Mouse (Mus musculus): Measurements from ENCODE around the gene Btbd9.

Btbd9 gene

GRCm38 (mm10) chr17:30556512-30556911, 19.8 kb downstream of the Btbd9 start:
- DNase-seq (ENCODE audit: low read depth): no peak

DNA sequence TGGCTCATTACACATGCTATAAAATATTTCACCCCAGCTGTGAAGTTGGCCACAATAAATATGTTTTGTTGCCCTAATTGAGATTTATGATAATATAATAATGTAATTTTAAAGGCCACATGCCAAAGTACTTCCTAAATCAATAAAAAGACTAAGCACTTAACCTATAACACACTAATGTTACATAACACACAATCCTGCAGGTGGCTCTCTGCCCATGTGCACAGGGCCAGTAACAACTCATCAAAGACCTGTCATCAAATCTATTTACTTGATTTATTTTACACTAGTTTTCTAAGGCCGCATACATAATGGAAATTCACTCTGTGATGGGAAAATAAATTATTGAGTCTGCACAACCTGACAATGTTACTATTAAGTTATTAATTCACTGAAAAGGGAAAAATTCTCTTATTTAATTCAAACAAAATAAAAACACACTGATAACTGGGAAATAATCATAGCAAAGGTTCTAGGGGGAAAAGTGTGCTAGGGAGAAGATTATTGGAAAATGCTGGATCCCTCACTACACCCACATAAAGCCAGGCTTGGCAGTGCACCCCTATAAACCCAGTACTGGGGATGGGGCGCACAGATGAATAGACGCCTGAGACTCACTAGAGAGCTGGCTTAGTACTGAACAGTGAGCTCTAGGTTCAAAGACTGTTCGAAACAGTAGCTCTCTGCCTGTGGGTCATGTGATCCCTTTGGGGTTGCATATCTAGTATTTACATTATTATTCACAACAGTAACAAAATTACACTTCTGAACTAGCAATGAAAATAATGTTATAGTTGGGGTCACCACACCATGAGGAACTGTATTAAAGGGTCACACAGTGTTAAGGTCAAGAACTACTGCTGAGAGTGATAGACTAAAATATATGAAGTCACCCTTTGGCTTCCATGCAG, 23.0 kb downstream of the Btbd9 start:
- no peak for DNase-seq (ENCODE audit: low read depth)

DNA sequence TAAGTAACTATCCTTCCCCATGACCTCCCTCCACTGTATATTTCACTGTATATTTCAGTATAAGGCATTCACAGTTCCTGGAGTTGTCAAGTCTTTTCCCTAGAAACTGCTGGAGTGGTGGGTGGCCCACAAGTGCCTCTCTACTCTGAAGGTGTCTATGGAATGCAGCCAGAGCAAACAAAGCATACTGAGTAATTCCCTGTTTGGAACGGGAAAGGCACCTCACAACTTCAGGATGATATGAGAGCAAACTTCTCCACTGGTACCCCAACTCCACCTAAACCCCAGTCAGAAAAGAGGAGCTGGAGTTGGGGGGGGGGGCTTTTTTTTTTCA, 25.5 kb downstream of the Btbd9 start:
- no peak for DNase-seq (ENCODE audit: low read depth)

DNA sequence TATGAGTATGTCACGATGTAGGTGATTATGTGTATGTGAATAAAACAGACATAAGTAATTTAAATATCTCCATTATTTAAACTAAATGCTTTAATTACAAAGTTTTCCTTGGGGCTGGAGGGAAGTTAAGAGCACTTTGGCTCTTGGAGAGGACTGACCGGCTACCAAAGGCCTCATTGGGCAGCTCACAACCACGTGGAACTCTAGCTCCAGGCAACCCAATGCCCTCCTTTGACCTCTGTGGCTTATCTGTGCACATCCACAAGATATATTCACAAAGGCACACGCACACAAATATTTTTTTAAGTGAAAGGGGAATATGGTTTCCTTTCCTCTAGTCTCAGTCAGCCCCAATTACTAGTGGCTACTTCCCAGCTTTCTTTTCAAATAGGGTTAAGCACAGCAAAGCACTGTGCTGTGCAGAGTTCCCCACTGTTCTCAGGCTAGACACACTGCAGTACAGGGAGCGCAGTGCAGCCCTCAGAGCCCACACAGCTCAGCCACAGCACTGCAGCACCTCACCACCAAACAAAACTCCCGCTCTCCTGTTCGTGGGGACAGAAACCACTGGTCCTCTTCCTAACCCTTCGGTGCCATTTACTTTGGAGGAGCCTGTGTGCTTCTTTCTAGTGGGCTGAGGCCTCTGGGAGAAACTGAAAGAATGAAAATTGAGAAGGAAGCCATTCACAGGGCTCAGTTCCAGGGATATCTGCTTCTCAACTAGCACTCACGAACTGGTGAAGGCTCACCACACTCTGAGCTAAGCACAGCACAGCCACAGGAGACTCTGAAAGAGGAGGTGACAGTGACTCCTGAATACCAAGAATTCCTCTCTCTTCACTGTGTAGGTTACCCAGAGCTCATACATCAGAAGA, 26.2 kb downstream of the Btbd9 start:
- no peak for DNase-seq (ENCODE audit: low read depth)

GRCm38 (mm10) chr17:30539098-30539497, 37.2 kb downstream of the Btbd9 start:
- DNase-seq (ENCODE audit: low read depth): no peak

DNA sequence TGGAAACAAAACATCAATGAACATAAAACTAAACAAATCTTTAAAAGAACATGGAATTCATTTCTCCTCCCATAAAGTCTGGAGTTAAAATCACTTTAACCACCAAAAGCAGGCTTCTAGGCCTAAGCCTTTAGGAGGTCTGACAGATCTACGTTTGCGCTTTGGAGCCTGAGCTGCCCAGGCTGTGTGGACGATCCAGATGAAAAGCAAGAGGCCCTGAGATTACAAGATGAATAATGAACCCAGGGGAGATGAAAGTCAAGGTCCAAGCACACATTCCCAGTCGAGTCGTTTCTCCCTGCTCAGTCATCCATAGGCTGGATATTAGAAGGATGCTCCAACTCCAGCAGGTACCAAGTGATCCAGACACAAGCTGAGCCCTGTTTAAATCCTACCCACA, 39.6 kb downstream of the Btbd9 start:
- DNase-seq (ENCODE audit: low read depth): no peak

GRCm38 (mm10) chr17:30533098-30533497, 43.2 kb downstream of the Btbd9 start:
- DNase-seq (ENCODE audit: low read depth): no peak

GRCm38 (mm10) chr17:30530542-30530940, 45.7 kb downstream of the Btbd9 start:
- peak; percentile 13 for DNase-seq (ENCODE audit: low read depth)

DNA sequence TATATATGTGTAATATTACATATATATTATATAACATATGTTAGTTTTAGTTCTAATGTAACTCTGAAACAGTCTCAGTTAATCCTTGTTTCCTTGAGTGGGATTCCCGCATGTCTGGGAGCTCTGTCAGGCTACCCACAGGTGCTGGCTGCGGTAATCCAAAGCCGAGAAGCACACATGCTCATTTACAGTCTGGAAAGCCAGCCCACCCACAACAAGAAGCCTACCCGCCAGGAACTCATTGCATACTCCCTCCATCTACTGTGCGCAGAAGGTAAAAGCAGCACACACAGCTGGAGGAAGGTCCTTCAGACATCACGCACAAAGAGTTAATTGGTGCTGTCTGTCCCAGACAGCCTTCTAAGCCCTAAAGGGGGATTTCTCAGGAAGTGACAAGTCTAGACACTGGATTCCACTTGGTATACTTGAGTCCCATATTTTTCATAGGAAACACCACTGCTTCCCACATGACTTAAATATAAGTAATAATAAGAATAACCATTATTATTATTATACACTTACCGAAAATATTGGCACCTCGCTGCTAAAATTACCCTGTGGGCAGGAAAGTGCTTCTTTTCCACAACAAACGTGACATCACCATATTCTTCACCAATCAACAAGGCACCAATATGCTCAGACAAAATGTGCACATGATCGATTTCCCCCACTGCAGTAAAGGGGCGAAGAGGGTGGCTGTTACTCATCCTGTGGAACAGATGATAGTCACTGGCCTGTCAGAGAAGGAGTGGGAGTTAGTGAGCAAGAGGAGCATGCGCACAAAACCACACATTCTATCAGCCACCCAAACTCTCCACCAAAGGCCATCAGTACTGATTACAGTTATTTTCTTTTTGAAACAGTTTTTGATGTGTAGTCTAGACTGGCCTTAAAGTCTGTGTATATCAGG, 46.4 kb downstream of the Btbd9 start:
- peak; percentile 51 for DNase-seq (ENCODE audit: low read depth)

DNA sequence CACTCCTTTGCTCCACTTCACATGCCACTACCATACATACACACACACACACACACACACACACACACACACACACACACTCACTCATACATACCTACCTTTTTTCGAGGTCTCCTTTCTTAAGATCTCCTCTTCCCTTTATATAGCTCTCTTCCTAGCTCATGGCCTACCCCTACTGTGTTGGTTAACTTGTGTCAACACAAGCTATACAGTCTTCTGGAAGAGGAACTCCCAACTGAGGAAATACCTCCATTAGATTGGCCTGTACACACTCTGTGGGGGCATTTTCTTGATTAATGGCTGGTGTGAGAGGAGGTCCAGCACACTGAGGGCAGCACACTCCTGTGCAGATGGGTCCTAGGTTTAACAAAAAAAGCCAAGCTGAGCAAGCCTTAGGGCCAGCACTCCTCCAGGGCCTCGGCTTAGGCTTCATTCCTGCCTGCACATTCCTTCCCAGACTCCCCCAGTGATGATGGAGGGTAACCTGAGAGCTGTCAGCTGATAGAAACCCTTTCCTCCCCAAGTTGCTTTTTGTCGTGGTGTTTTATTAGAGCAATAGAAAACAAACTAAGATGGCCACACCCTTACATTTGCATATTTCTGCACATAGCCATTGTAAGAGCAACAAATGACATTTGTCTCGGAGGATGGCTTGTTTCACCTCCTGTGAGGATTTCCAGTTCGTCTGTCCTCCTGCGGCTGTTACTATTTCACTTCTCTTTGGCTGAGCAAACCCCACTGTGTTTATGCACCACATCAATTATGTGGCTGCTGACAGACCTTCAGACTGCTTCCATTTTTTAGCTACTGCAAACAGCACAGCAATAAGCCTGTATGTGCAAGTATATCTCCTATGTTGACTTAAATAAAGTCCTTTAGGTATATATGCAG, 50.6 kb downstream of the Btbd9 start:
- no peak for DNase-seq (ENCODE audit: low read depth)

DNA sequence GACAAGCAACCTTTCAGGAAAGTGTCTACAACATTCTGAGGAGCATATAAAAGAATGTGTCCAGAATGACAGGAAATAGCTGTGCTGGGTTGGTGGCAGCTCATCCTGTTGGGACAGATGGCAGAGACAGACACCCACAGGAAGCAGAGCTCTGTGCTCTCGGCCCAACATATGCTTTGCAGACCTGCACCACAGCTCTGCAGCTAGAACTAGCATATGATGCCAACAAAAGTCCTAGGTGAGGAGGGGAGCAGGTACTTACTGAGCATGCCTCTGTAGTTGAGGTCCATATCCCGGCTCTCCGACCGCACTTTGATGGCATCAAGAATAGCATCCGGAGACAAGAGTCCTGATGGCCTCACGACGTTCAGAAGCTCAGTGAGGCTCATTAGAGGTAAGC, 51.8 kb downstream of the Btbd9 start:
- no peak for DNase-seq (ENCODE audit: low read depth)

DNA sequence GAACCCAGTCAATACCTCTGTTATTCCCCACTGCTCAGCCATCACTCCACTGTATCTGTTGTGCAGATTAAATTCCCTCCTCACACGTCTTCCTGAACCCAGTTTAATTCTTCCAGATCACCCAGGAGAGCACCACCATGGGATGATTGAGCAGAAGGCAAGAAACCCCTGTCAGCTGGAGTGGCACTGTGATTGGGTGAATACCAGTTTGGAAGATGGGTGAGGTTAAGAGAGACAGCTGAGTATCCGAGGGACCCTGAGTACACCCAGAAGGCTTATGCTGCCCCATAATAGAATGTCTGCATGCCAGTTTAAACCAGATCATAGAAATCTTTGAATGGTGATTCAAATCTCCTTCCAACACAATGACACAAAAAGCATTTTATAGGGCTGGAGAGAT, 52.5 kb downstream of the Btbd9 start:
- no peak for DNase-seq (ENCODE audit: low read depth)

- DNase-seq (ENCODE audit: low read depth): peak; percentile 31
These were observed 53.7 kb downstream of the Btbd9 start for GRCm38 (mm10) chr17:30522406-30523078.

- peak; percentile 56 for DNase-seq (ENCODE audit: low read depth)
These were observed 57.1 kb downstream of the Btbd9 start for GRCm38 (mm10) chr17:30519172-30519512.

- peak; percentile 62 for DNase-seq (ENCODE audit: low read depth)
These were observed 57.7 kb downstream of the Btbd9 start for GRCm38 (mm10) chr17:30518431-30519171.

DNA sequence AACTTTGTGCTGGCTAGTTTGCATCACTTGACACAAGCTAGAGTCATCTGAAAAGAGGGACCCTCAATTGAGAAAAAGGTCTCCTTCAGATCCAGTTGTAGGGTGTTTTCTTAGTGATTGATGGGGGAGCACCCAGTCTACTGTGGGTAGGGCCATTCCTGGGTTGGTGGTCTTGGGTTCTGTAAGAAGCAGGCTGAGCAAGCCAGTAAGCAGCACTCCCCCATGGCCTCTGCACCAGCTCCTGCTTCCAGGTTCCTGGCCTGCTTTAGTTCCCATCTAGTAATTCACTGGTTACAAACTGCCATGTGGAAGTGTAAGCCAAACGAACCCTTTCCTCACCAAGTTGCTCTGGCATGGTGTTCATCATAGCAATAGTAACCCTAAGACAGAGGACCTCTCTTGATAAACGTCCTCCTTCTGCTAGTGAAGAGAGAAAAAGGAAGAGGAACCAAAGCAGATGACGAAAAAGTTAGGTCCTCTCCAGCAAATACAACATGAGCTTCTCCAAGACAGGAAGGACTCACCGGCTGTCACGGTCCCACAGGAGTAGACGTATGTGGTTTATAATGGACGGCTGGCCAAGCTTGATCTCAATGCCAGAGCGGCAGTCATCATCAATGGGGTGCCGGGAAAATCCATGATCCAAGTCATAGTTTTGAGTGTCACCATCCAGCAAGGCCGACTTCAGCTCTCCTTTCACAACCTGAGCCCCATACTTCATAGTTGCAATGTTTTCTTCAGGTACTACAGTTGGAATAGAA, 59.5 kb downstream of the Btbd9 start:
- DNase-seq (ENCODE audit: low read depth): no peak

DNA sequence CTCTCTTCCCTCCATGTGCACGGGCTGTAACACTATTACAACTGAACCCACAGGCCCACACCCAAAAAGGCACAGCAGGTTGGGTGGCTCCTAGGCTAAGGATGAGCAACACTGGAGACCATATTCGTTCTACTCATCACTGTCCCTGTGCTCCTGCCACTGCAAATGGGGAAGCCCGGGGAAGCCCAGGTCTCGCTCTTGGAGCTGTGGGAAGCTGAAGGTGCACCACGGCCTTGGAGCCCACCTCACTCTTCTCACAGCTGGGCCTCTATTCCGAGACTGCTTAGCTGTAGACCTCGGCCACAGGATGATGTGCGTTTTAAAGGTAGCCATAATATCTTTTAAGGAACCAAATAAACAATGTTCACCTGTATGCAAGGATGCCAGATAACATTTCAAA, 60.9 kb downstream of the Btbd9 start:
- no peak for DNase-seq (ENCODE audit: low read depth)

GRCm38 (mm10) chr17:30513034-30513433, 63.3 kb downstream of the Btbd9 start:
- DNase-seq (ENCODE audit: low read depth): no peak

DNA sequence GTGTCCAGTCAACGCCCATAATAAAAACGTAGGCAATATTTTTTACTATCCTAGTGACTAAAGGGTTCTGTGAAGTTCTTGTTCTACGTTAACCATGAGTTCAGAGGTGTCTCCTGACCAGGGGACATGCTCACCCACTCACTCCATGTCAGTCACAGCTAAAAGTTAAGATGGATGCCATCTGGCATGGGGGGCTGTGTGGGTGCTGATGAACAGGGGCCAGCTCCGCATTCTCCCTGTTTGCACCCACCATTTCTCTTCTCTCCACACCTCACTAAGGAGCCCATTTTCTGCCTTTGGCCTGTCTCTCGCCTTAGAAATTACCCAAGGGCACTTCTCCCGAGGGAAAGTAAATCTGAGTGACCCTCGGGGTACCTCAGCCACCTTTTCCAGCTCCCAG, 63.8 kb downstream of the Btbd9 start:
- no peak for DNase-seq (ENCODE audit: low read depth)

Data from induced T-regulatory cell, adult 2 months (primary cell).